Mouse (Mus musculus) forebrain, embryonic 16.5 days (tissue): ENCODE measurements at regions not wholly inside any gene's neighbourhood (a gene's known extent, or its start where the extent isn't known, plus 50 kb on each side); places are given as distances from the start of the nearest gene placed in this dataset.

Experiments used
- ATAC-seq: fragments of 200-750 bp; cut with Nextera tagmentation; 2 replicates; pipeline ENCODE4 v1.8.0; 2017; ENCODE audit warnings: mild to moderate bottlenecking, moderate library complexity
- H3K27ac ChIP-seq: fragments of 300-500 bp; sonication (generic); 2 replicates; pipeline ENCODE4 v1.5.1; 2014; ENCODE audit warnings: low read length, control low read depth
- H3K27me3 ChIP-seq: fragments of 300-500 bp; sonication (generic); replicated peaks from 2 replicates; pipeline ENCODE4 v1.6.1; 2014; ENCODE audit warnings: low read length; ENCODE audit not compliant: control insufficient read depth, insufficient read depth
- H3K36me3 ChIP-seq: fragments of 300-500 bp; sonication (generic); 2 replicates; pipeline ENCODE4 v1.6.1; 2014; ENCODE audit not compliant: control insufficient read depth, insufficient read depth
- H3K4me1 ChIP-seq: fragments of 300-500 bp; sonication (generic); replicated peaks from 2 replicates; pipeline ENCODE4 v1.6.1; 2014; ENCODE audit warnings: low read length; ENCODE audit not compliant: control insufficient read depth, insufficient read depth
- H3K4me2 ChIP-seq: fragments of 300-500 bp; sonication (generic); 2 replicates; pipeline ENCODE4 v1.6.1; 2014; ENCODE audit warnings: mild to moderate bottlenecking, low read length, control low read depth
- H3K4me3 ChIP-seq: fragments of 300-500 bp; sonication (generic); replicated peaks from 2 replicates; pipeline ENCODE4 v1.5.1; 2014; ENCODE audit warnings: mild to moderate bottlenecking, low read length, control low read depth
- H3K9ac ChIP-seq: fragments of 300-500 bp; sonication (generic); replicated peaks from 2 replicates; pipeline ENCODE4 v1.6.1; 2014; ENCODE audit warnings: low read depth, low read length, control low read depth
- H3K9me3 ChIP-seq: fragments of 300-500 bp; sonication (generic); 2 replicates; pipeline ENCODE4 v1.6.1; 2016; ENCODE audit warnings: low read length; ENCODE audit not compliant: control insufficient read depth
- WGBS: fragments of 180-500 bp; shearing (Covaris S2); extraction: QIAGEN DNeasy Blood & Tissue Kit; methylation state at CpG from one replicate; pipeline ENCODE4 v1.1.7; 2014; 5-methylcytosine and 5-hydroxymethylcytosine counted together

GRCm38 (mm10) chr3:157754826-157755225 is 170.1 kb downstream of the Cth start:
- no peaks in the 10 kb centered on the region for H3K27me3 ChIP-seq
- no peak overlapping the region for H3K27ac ChIP-seq
- no peak overlapping the region for H3K4me3 ChIP-seq
- no peaks in the 10 kb centered on the region for H3K36me3 ChIP-seq
- no peaks in the 10 kb centered on the region for H3K4me1 ChIP-seq
- 85% methylated on average over 4 of the region's 4 CpGs for WGBS
- ATAC-seq: no peak
- no peak overlapping the region for H3K4me2 ChIP-seq
- H3K9ac ChIP-seq: no peak overlapping the region
- no peaks in the 10 kb centered on the region for H3K9me3 ChIP-seq

DNA sequence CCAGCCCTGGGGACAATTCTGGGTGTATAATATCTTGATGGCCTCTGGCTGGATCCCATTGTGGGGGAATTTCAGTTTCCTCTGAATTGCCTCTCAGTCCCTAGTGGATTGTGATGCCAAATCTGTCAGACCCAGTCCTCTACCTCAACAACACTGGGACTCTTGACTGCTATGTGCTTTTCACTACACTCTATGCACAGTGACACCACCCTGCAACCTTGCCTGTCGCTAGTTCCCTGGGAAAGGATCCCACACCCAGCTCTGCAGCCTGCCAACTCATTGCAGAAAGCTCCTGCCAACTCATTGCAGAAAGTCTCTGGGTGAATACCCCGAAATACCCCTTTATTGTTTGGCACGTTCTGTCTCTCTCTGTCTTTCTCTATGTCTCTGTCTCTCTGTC is 174.6 kb downstream of the Cth start:
- Histone ChIP-seq H3K4me1 (no peaks in the 10 kb centered on the region), H3K4me2 (no peak overlapping the region), H3K9ac (no peak overlapping the region), H3K4me3 (no peak overlapping the region), H3K27me3 (no peaks in the 10 kb centered on the region), H3K27ac (no peak overlapping the region), H3K9me3 (no peaks in the 10 kb centered on the region), H3K36me3 (no peaks in the 10 kb centered on the region)
- peak; percentile 54; the same call in 1 of the 2 replicates for ATAC-seq
- WGBS: 62% methylated on average over 3 of the region's 3 CpGs

GRCm38 (mm10) chr3:157748395-157749037 is 176.4 kb downstream of the Cth start:
- no peak overlapping the region for H3K9ac ChIP-seq
- H3K27ac ChIP-seq: no peak overlapping the region
- H3K4me3 ChIP-seq: no peak overlapping the region
- ATAC-seq: no peak
- WGBS: 76% methylated on average over 3 of the region's 3 CpGs
- no peaks in the 10 kb centered on the region for H3K27me3 ChIP-seq
- H3K4me2 ChIP-seq: no peak overlapping the region
- no peaks in the 10 kb centered on the region for H3K4me1 ChIP-seq
- H3K36me3 ChIP-seq: no peaks in the 10 kb centered on the region
- H3K9me3 ChIP-seq: no peaks in the 10 kb centered on the region

GRCm38 (mm10) chr3:157743000-157743399 is 176.3 kb downstream of the Ptger3 start:
- 84% methylated on average over 1 of the region's 1 CpGs for WGBS
- Histone ChIP-seq H3K36me3 (no peaks in the 10 kb centered on the region), H3K27me3 (no peaks in the 10 kb centered on the region), H3K9ac (no peak overlapping the region), H3K9me3 (no peaks in the 10 kb centered on the region), H3K4me2 (no peak overlapping the region), H3K27ac (no peak overlapping the region), H3K4me1 (no peaks in the 10 kb centered on the region), H3K4me3 (no peak overlapping the region)
- ATAC-seq: no peak

DNA sequence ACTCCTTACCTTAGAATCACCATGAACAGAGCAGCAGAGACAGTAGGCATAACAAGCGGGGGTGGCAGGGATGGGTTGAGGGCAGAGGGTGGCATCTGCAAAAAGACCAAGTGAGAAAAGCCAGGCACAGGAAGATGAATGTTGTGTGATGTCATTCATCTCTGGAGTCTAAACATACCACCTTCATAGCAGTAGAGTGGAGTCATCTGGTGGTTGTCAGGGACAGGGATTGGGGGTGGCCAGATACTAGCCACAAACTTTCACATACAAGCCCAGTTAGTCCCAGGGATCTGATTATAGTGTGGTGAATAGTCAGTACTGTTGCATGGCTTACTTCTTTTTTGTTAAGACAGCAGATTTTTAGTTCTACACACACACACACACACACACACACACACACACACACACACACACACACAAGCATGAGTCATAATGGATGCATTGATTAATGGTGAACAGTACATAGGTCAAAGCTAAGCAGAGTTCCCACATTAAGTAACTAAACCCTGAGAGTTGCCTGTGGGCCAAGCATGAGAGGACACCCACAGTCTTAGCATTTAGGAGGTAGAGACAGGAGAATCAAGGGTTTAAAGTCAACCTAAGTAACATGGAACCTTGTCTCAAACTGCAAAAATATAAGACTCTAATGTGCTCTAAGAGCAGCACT is 173.1 kb downstream of the Ptger3 start:
- H3K27ac ChIP-seq: no peak overlapping the region
- no peak overlapping the region for H3K4me3 ChIP-seq
- 88% methylated on average over 1 of the region's 1 CpGs for WGBS
- no peaks in the 10 kb centered on the region for H3K36me3 ChIP-seq
- no peak for ATAC-seq
- H3K4me1 ChIP-seq: no peaks in the 10 kb centered on the region
- H3K27me3 ChIP-seq: no peaks in the 10 kb centered on the region
- H3K4me2 ChIP-seq: no peak overlapping the region
- no peaks in the 10 kb centered on the region for H3K9me3 ChIP-seq
- no peak overlapping the region for H3K9ac ChIP-seq

DNA sequence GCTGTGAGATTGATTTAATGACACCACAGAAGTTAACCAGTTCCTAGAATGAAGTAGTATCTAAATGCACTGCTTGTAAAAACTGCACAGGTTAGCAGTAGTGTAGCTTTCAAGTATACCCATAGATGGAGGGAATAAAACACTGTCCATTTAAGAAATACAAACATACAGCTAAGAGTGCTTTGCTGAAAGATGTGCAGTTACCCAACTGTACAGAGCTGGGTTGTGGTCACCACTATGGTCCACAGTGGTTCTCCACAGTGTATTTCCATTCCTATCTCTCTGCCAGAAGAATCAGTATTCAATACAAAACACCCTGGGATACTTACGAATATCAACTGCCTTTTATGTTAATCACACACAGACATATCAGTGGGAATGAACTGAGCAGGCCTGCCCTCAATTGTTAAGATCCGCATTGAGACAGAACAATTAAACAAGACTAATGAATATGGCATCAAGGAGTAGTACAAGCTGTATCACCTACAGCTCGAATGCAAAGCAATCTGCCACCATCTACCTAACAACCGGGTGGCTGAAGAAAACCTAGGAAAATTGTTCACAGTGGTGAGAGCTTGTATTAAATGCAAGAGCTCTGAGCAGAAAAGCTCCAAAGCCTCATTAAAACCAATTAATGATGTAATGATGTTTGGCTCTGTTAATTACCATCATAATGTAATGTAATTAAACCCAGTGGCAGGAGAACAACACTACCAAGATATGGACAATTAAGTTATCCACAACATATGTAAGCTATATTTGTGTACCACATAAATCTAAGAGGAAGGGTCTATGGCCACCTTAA is 165.6 kb downstream of the Ptger3 start:
- Histone ChIP-seq H3K4me3 (no peak overlapping the region), H3K36me3 (no peaks in the 10 kb centered on the region), H3K4me2 (no peak overlapping the region), H3K9ac (no peak overlapping the region), H3K27ac (no peak overlapping the region), H3K27me3 (no peaks in the 10 kb centered on the region), H3K4me1 (peaks cover 5% of the 10 kb centered on the region; the same call in 1 of the 2 replicates), H3K9me3 (no peaks in the 10 kb centered on the region)
- peak; percentile 72 for ATAC-seq
- 19% methylated on average over 4 of the region's 4 CpGs for WGBS

GRCm38 (mm10) chr3:157729711-157730367 is 163.1 kb downstream of the Ptger3 start:
- H3K4me3 ChIP-seq: no peak overlapping the region
- no peak for ATAC-seq
- no peak overlapping the region for H3K27ac ChIP-seq
- no peaks in the 10 kb centered on the region for H3K27me3 ChIP-seq
- H3K36me3 ChIP-seq: no peaks in the 10 kb centered on the region
- peaks cover 5% of the 10 kb centered on the region; the same call in 1 of the 2 replicates for H3K4me1 ChIP-seq
- no peak overlapping the region for H3K9ac ChIP-seq
- no peaks in the 10 kb centered on the region for H3K9me3 ChIP-seq
- WGBS: 55% methylated on average over 1 of the region's 1 CpGs
- H3K4me2 ChIP-seq: no peak overlapping the region

GRCm38 (mm10) chr3:157724542-157724941 is 157.8 kb downstream of the Ptger3 start:
- no peaks in the 10 kb centered on the region for H3K36me3 ChIP-seq
- no peak overlapping the region for H3K9ac ChIP-seq
- 89% methylated on average over 1 of the region's 1 CpGs for WGBS
- no peak overlapping the region for H3K27ac ChIP-seq
- no peaks in the 10 kb centered on the region for H3K4me1 ChIP-seq
- no peak overlapping the region for H3K4me2 ChIP-seq
- no peak overlapping the region for H3K4me3 ChIP-seq
- H3K9me3 ChIP-seq: no peaks in the 10 kb centered on the region
- H3K27me3 ChIP-seq: no peaks in the 10 kb centered on the region
- ATAC-seq: no peak

- Histone ChIP-seq H3K27ac (no peak overlapping the region), H3K36me3 (no peaks in the 10 kb centered on the region), H3K4me3 (no peak overlapping the region), H3K9me3 (no peaks in the 10 kb centered on the region), H3K27me3 (no peaks in the 10 kb centered on the region), H3K9ac (no peak overlapping the region), H3K4me1 (no peaks in the 10 kb centered on the region), H3K4me2 (no peak overlapping the region)
- WGBS: 62% methylated on average over 5 of the region's 5 CpGs
- no peak for ATAC-seq
Measured at GRCm38 (mm10) chr3:157723184-157723583, 156.5 kb downstream of the Ptger3 start.
